Mouse (Mus musculus): ENCODE measurements around the gene Cab39.
A peak's percentile ranks its signal among the peaks of the same experiment; 100 is the strongest.

Gene Cab39

DNA sequence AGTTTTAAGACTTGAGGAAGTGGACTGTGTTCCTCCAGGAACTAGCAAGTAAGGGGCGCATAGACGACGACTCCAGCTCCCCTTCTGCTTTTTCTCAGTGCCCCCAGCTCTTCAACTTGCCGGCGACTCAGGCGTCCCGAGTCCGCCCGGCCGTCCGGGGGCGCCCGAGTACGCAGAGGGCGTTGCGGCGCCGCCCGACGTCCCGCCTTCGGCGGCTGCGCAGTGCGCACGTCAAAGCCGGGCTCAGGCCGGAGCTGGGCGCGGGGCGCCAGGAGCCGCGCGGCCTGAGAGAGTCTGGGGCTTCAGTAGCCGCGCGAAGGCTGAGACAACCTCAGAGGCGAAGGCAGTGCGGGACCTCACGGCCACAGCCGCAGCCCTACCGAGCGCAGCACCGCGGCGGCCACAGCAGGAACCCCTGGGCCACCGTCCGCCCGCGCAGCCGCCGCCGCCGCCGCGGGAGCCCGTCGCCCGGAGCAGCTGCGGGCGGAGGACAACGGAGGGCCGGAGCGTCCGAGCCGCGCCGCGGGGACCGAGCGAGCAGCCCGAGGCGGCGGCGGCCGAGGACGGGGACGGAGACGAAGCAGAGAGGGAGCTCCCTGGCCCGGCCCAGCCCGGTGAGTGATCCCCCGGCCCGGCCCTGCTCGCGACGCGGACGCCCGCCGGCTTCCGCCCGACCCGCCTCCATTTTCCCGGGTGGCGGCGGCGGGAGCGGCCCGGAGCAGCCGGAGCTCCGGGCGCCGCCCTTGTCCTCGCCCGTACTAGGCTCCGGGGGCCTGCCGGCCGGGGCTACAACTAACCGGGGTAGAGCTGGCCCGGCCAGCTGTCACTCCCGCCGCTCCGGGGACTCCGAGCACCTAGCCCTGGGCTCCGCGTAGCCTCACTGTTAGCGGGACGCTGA, at the start of gene Cab39:
Gene Cab39, plus strand, starts transcription at position 234 of the 898 bp plus-strand sequence.
- peak; percentile 91 for DNase-seq

DNA sequence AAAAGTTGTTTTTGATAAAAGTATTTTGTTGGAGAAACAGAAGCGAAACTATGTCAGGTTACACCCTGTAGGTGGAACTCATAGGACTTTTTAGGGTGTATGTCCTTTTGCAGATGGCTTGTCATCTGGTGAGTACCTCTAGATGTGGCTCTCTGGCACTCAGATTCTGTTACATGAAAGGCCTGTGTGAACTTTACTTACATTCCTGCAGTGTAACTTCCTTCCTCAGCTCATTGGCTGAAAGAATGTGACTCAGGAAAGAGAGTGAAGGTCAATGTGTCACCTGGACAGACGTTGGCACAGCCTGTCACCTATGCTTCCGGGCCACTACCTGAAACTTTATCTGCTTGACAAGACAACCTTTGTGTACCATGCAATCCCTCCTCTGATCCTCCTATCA, 48.7 kb upstream of the Cab39 start:
- DNase-seq = no peak

DNA sequence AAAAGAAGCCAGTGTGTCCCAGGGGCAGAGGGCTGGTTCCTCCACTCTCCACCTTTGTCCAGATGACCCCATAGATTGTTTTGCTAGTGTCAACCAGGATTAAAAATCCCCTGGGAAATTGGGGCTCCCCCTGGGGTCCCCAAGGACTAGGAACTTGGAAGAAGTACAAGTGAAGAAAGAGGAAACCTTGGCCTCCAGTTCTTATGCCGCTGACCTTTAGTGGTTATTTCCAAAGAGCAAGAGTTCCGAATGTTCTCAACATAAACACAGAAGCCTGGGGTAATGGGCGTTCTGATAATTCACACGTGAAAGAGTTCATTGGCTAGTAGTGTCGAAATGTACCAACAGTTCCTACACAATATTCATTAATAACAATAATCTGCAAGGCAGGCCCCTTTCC, 46.7 kb upstream of the Cab39 start:
- no peak for DNase-seq

DNA sequence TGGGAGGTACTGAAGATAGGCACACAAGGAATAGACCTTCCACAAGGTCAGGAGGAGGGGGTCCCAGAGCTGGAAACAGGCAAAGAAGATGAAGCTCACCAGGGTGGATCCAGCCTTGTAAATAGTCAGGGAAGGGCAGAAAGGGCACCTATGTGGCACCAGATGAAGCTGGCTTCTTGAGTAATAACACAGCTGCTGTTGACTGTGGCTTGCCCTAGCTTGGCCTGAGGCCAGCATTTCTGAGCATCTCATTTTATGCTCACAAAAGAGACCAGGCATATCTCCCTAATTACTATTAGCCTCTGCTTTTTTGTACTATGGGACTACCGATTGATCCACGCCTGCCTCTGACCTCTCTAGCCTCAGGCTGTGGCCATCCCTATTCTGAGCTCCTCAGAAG, 43.4 kb upstream of the Cab39 start:
- no peak for DNase-seq

GRCm38 (mm10) chr1:85750650-85751049, 42.6 kb upstream of the Cab39 start:
- DNase-seq = no peak

GRCm38 (mm10) chr1:85751494-85751893, 41.7 kb upstream of the Cab39 start:
- DNase-seq = no peak

GRCm38 (mm10) chr1:85751932-85752680, 41.1 kb upstream of the Cab39 start:
- no peak for DNase-seq

DNA sequence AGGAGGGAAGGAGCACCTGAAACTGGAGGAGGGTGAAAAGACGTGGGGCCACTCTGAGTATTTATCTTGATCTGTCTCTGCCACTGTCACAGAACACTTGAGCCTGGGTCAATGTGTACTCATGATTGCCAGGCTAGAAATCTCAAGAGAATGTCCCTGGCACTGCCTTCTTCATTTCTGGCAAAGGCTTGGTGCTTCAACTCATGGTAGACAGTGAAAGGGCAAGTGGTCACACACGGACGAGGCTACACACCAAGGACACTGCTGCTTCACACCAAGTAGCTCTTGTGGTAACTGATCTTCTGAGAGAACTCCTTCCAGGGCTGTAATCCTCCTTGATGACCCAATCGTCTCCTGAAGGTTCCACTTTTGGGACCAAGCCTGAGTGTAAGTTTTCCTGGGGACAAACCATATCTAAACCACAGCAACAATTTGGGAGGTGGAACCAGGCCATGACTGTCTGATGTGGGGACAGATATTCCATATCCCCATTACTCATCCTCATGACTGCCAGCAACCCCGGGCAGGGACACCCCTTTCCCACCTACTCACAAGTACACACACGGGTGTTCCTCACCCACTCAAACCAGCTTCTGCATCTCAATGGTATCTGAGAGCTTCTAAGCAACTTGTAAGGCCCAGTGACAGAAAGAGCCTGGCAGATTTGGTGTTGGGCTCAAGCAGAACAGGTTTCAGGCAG, 35.6 kb upstream of the Cab39 start:
- DNase-seq = no peak

DNA sequence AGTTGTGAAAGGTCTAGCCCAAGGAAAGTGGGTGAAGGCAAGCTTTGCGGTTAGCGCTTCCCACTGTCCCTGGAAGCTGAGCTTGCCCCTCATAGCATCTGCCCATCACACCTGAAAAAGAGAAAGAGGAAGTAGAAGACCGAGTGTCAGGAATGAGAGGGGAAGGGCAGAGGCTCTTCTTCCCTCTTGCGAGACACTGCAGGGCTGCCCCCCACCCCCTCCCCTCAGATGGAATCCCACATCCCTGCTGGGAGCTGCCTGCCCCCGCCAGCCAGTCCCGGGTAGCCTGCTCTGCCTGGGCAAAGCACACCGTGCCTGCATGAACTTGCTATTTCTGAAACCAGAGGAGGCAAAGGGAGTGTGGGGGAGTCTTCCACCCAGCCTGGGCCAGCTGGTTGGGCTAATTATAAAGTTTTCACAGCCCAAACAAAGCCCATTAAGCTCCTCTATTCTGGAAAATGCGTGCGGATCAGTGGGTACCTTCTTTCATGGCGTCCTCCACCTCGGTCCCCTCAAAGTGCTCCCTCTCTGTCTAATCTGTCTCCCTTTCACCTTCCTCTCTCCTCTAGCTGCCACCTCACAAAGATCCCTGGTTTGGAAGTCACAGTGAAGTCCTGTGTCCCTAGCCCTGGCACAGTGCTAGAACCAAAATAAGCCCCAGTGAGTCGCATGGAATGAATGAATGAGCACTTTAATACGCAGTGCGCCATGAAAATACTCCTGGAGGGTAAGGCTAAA, 34.8 kb upstream of the Cab39 start:
- peak; percentile 30 for DNase-seq

- no peak for DNase-seq
These were observed 34.3 kb upstream of the Cab39 start for GRCm38 (mm10) chr1:85758969-85759293.

GRCm38 (mm10) chr1:85761665-85762064, 31.6 kb upstream of the Cab39 start:
- no peak for DNase-seq

DNA sequence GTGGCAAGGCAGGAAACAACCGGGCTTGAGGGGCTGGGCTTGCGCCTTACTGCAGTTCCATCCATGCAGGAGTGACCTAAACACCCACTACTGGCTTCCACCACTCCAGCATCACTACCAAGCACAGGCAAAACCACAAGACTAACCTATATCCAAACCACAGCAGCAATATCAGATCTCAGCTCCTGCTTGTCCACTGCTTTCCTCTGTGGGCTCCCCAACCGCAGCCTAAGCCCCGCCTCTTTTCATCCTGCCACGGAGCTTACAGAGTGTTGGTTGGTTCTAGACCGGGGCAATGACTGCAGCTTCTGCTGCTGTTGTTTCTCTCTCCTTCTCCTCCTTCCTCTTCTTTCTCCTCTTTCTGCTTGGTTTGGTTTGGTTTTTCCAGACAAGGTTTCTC, 29.9 kb upstream of the Cab39 start:
- no peak for DNase-seq

DNA sequence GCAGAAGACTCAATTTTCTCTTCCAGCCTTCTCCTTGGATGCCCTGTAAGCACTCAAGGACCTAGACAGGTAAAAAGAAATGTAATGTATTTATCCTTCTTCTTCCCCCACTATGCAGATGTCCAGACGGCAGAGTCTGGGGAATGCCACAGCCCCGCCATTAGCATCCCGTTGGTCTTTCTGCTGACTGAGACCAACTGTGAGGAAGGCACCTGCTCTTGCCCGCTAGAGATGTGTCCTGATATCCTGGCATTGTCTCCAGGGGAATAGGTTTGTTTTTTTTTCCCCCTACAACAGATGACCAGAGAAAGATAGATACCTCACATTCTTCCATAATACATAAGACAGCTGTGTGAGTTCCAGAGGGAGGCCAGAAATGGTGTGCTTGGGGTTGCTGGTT, 28.9 kb upstream of the Cab39 start:
- no peak for DNase-seq

DNA sequence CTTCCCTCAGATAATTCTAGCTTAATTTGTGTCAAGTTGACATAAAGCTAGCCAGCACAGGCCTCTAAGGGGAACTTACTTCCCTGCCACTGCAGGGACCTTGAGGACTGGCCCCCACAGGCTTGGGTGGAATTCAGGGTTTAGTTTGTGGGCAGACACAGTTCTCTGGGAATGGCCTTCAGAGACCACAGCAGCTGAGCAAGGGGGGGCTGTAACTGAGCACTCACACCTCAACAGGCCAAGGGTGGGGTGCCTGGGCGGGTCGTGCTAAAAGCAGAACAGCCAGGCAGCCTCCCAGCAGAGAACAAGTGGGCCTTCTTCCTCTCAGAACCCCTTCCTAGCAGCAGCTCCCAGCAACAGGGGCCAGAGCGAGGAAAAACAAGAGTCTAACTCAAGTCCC, 27.1 kb upstream of the Cab39 start:
- no peak for DNase-seq

GRCm38 (mm10) chr1:85767754-85768153, 25.5 kb upstream of the Cab39 start:
- no peak for DNase-seq

GRCm38 (mm10) chr1:85771976-85772375, 21.3 kb upstream of the Cab39 start:
- DNase-seq = no peak

DNA sequence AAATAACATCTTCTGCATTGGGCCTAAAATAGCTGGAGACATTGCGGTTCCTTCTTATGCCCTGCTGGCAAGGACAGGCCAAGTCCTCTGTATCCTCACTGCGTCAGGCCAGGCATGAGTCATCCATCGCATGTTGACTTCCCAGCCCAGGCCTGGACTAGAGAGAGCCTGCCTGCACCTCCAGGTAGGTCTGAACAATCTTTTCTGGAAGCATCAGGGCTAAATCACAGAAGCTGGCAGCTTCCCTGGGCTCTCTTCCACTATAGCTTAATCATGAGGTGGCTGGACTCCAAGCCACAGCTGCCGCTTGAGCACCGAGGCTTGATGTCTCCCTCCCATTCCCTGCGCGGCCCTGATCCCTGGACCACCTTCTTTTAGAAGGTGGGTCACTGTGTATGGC, 18.1 kb upstream of the Cab39 start:
- no peak for DNase-seq

DNA sequence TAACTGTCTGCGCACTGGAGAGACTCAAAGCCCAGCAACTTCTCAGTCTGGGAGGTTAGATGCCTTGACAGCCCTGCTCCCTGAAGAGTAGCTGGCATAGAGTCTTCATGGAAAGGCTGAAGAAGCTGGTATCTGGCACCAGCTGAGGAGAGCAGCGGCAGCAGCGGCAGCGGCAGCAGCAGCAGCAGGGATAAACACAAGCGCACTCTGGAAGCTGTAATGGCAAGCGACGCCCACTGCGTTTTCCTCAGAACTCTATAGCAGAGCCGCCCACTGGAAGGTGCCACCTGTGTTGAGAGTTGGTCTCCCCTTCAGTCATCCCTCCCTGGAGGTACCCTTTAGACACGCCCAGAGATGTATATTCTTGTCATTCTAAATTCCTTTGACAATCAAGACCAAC, 17.1 kb upstream of the Cab39 start:
- no peak for DNase-seq

- DNase-seq = no peak
These were observed 14.8 kb upstream of the Cab39 start, which contains the start of gene A630001G21Rik for GRCm38 (mm10) chr1:85778436-85778835. A630001G21Rik (minus strand) TSS chr1:85778643.

GRCm38 (mm10) chr1:85779012-85779411, 14.2 kb upstream of the Cab39 start:
- DNase-seq = no peak

DNA sequence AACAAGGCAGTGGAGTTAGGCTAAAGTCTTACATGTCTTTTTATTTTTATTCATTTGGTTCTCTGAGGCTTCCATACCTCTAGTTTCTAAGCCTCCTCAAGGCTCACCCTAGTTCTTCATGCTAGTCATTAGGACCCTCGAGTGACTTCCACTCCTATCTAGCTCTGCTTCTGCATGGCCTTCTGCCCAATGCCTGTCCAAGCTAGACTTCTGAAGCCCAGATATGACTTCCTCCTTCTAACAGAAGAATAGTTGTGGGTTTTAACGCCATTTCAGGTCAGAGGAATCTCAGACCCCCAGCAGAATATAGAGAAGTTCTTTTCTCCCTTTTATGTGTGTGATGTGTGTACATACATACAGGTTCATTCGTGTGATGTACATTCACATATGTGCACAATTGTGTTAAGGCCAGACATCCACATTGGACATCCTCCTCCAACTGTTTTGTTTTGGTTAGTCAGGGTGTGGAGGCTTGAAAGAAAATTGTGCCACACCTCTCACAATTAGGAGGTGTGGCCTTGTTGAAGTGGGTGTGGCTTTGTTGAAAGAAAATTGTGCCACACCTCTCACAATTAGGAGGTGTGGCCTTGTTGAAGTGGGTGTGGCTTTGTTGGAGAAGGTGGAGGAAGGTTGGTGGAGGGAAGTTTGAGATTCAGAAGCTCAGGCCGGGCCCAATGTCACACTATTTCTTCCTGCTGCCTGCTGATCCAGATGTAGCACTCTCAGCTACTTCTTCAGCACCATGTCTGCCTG, 13.6 kb upstream of the Cab39 start:
- no peak for DNase-seq

- no peak for DNase-seq
These were observed 2.7 kb upstream of the Cab39 start for GRCm38 (mm10) chr1:85790565-85790964.

All from right cerebral cortex, postnatal 25 days (tissue).